Mouse (Mus musculus): ENCODE data around the gene Timm10. TPM values are rescaled to one million over a fixed set of nuclear protein-coding genes. Genes with fewer than 3 reads are reported as not detected.
"Not testable (repeated sequence)": the region's sequence is repeated elsewhere in the genome, so short reads cannot be mapped to it uniquely, and the experiment has no call there.

Timm10 gene
- polyA plus RNA-seq, 1 experiment from 2014 or later: 73.4 TPM

- no peaks in the 10 kb centered on the region for H3K27me3 ChIP-seq
- no peaks in the 10 kb centered on the region for H3K36me3 ChIP-seq
- H3K9ac ChIP-seq: peak overlapping the region; percentile 62
- peak; percentile 59 for ATAC-seq (ENCODE audit: low FRiP score, low read depth)
- H3K9me3 ChIP-seq: no peaks in the 10 kb centered on the region
- 0 out of 2 replicates have a peak overlapping the region, but pooled peaks have one; percentile 47 for H3K27ac ChIP-seq (replicated peaks)
- peak overlapping the region; percentile 56 for H3K4me3 ChIP-seq
- H3K4me2 ChIP-seq: peak overlapping the region; percentile 95
- peaks cover 9% of the 10 kb centered on the region for H3K4me1 ChIP-seq (replicated peaks)
- under 1% methylated on average over 16 of the region's 16 CpGs for WGBS
These were observed 27.7 kb upstream of the Timm10 start for GRCm38 (mm10) chr2:84799041-84799561.

- Histone ChIP-seq H3K9ac (no peak overlapping the region), H3K4me1 (replicated peaks) (peaks cover 9% of the 10 kb centered on the region), H3K4me3 (no peak overlapping the region), H3K36me3 (no peaks in the 10 kb centered on the region), H3K27me3 (no peaks in the 10 kb centered on the region), H3K4me2 (no peak overlapping the region), H3K9me3 (no peaks in the 10 kb centered on the region), H3K27ac (replicated peaks) (no peak overlapping the region)
- WGBS: 88% methylated on average over 4 of the region's 4 CpGs
- no peak for ATAC-seq (ENCODE audit: low FRiP score, low read depth)
These were observed 26.5 kb upstream of the Timm10 start for GRCm38 (mm10) chr2:84800304-84800703.

- H3K4me2 ChIP-seq; H3K4me3 ChIP-seq; H3K36me3 ChIP-seq; H3K27me3 ChIP-seq; H3K9me3 ChIP-seq; H3K27ac ChIP-seq (replicated peaks); H3K9ac ChIP-seq; H3K4me1 ChIP-seq (replicated peaks); ATAC-seq (ENCODE audit: low FRiP score, low read depth): not testable (repeated sequence)
- WGBS: 86% methylated on average over 5 of the region's 5 CpGs
These were observed 25.6 kb upstream of the Timm10 start for GRCm38 (mm10) chr2:84801223-84801622.

GRCm38 (mm10) chr2:84803963-84804362, 22.8 kb upstream of the Timm10 start:
- peaks cover 4% of the 10 kb centered on the region for H3K4me1 ChIP-seq (replicated peaks)
- no peaks in the 10 kb centered on the region for H3K9me3 ChIP-seq
- H3K36me3 ChIP-seq: no peaks in the 10 kb centered on the region
- H3K27me3 ChIP-seq: no peaks in the 10 kb centered on the region
- WGBS: 92% methylated on average over 7 of the region's 7 CpGs
- H3K27ac ChIP-seq (replicated peaks): no peak overlapping the region
- no peak for ATAC-seq (ENCODE audit: low FRiP score, low read depth)
- H3K4me3 ChIP-seq: no peak overlapping the region
- no peak overlapping the region for H3K9ac ChIP-seq
- H3K4me2 ChIP-seq: no peak overlapping the region

- Histone ChIP-seq H3K27ac (replicated peaks) (no peak overlapping the region), H3K4me2 (no peak overlapping the region), H3K4me1 (replicated peaks) (peaks cover 5% of the 10 kb centered on the region; the same call in 1 of the 2 replicates), H3K27me3 (no peaks in the 10 kb centered on the region), H3K9ac (no peak overlapping the region), H3K36me3 (no peaks in the 10 kb centered on the region), H3K9me3 (no peaks in the 10 kb centered on the region), H3K4me3 (no peak overlapping the region)
- ATAC-seq (ENCODE audit: low FRiP score, low read depth): no peak
- 79% methylated on average over 5 of the region's 5 CpGs for WGBS
These were observed 20.3 kb upstream of the Timm10 start for GRCm38 (mm10) chr2:84806546-84806945.

- Histone ChIP-seq H3K4me3 (no peak overlapping the region), H3K9me3 (no peaks in the 10 kb centered on the region), H3K27me3 (no peaks in the 10 kb centered on the region), H3K4me2 (no peak overlapping the region), H3K9ac (no peak overlapping the region), H3K4me1 (replicated peaks) (peaks cover 5% of the 10 kb centered on the region; the same call in 1 of the 2 replicates), H3K36me3 (no peaks in the 10 kb centered on the region), H3K27ac (replicated peaks) (no peak overlapping the region)
- ATAC-seq (ENCODE audit: low FRiP score, low read depth): no peak
These were observed 17.5 kb upstream of the Timm10 start for GRCm38 (mm10) chr2:84809330-84809729.

GRCm38 (mm10) chr2:84810526-84810885, 16.3 kb upstream of the Timm10 start:
- no peak for ATAC-seq (ENCODE audit: low FRiP score, low read depth)
- no peak overlapping the region for H3K27ac ChIP-seq (replicated peaks)
- peak overlapping the region; percentile 56; the same call in 1 of the 2 replicates for H3K4me2 ChIP-seq
- H3K36me3 ChIP-seq: no peaks in the 10 kb centered on the region
- no peak overlapping the region for H3K4me3 ChIP-seq
- no peaks in the 10 kb centered on the region for H3K27me3 ChIP-seq
- 80% methylated on average over 6 of the region's 6 CpGs for WGBS
- peaks cover 5% of the 10 kb centered on the region; the same call in 1 of the 2 replicates for H3K4me1 ChIP-seq (replicated peaks)
- H3K9me3 ChIP-seq: no peaks in the 10 kb centered on the region
- H3K9ac ChIP-seq: no peak overlapping the region

- Histone ChIP-seq H3K36me3 (no peaks in the 10 kb centered on the region), H3K4me3 (peak overlapping the region; percentile 21), H3K27me3 (no peaks in the 10 kb centered on the region), H3K9me3 (no peaks in the 10 kb centered on the region), H3K4me2 (peak overlapping the region; percentile 56), H3K9ac (0 out of 2 replicates have a peak overlapping the region, but pooled peaks have one; percentile 10), H3K27ac (replicated peaks) (0 out of 2 replicates have a peak overlapping the region, but pooled peaks have one; percentile 4), H3K4me1 (replicated peaks) (peaks cover 5% of the 10 kb centered on the region; the same call in 1 of the 2 replicates)
- WGBS: 36% methylated on average over 26 of the region's 26 CpGs
- ATAC-seq (ENCODE audit: low FRiP score, low read depth): peak; percentile 68
These were observed 15.8 kb upstream of the Timm10 start for GRCm38 (mm10) chr2:84810886-84811577.

- H3K36me3 ChIP-seq: no peaks in the 10 kb centered on the region
- peaks cover 5% of the 10 kb centered on the region; the same call in 1 of the 2 replicates for H3K4me1 ChIP-seq (replicated peaks)
- 0 out of 2 replicates have a peak, but pooled peaks have one; percentile 30 for ATAC-seq (ENCODE audit: low FRiP score, low read depth)
- no peaks in the 10 kb centered on the region for H3K27me3 ChIP-seq
- H3K4me3 ChIP-seq: no peak overlapping the region
- H3K4me2 ChIP-seq: no peak overlapping the region
- H3K9me3 ChIP-seq: no peaks in the 10 kb centered on the region
- no peak overlapping the region for H3K9ac ChIP-seq
- 91% methylated on average over 7 of the region's 7 CpGs for WGBS
- H3K27ac ChIP-seq (replicated peaks): no peak overlapping the region
These were observed 14.9 kb upstream of the Timm10 start for GRCm38 (mm10) chr2:84811880-84812279.

- no peak overlapping the region for H3K4me3 ChIP-seq
- H3K27ac ChIP-seq (replicated peaks): no peak overlapping the region
- no peaks in the 10 kb centered on the region for H3K36me3 ChIP-seq
- no peak overlapping the region for H3K4me2 ChIP-seq
- H3K4me1 ChIP-seq (replicated peaks): peaks cover 5% of the 10 kb centered on the region; the same call in 1 of the 2 replicates
- H3K9me3 ChIP-seq: no peaks in the 10 kb centered on the region
- no peaks in the 10 kb centered on the region for H3K27me3 ChIP-seq
- 82% methylated on average over 6 of the region's 6 CpGs for WGBS
- no peak for ATAC-seq (ENCODE audit: low FRiP score, low read depth)
- no peak overlapping the region for H3K9ac ChIP-seq
These were observed 14.1 kb upstream of the Timm10 start for GRCm38 (mm10) chr2:84812676-84813075.

- Histone ChIP-seq H3K27ac (replicated peaks) (no peak overlapping the region), H3K4me1 (replicated peaks) (no peaks in the 10 kb centered on the region), H3K36me3 (no peaks in the 10 kb centered on the region), H3K4me3 (no peak overlapping the region), H3K9me3 (no peaks in the 10 kb centered on the region), H3K9ac (no peak overlapping the region), H3K4me2 (no peak overlapping the region), H3K27me3 (peaks cover 7% of the 10 kb centered on the region; the same call in 1 of the 2 replicates)
- 80% methylated on average over 3 of the region's 3 CpGs for WGBS
- no peak for ATAC-seq (ENCODE audit: low FRiP score, low read depth)
These were observed 6.9 kb upstream of the Timm10 start for GRCm38 (mm10) chr2:84819861-84820260.

- no peak within 1 kb of the TSS for H3K4me3 ChIP-seq
- no peak within 1 kb of the TSS for H3K9ac ChIP-seq
- H3K9me3 ChIP-seq: no peaks in the 10 kb centered on the region
- H3K36me3 ChIP-seq: no peaks in the 10 kb centered on the region
- no peak within 1 kb of the TSS for H3K4me2 ChIP-seq
- peaks cover 6% of the 10 kb centered on the region for H3K4me1 ChIP-seq (replicated peaks)
- no peak for ATAC-seq (ENCODE audit: low FRiP score, low read depth)
- H3K27me3 ChIP-seq: peaks cover 10% of the 10 kb centered on the region; the same call in 1 of the 2 replicates
- 70% methylated on average over 13 of the region's 13 CpGs for WGBS
- no peak within 1 kb of the TSS for H3K27ac ChIP-seq (replicated peaks)
These were observed 4.2 kb upstream of the Timm10 start, which contains the start of gene Smtnl1 for GRCm38 (mm10) chr2:84822552-84822951. Gene Smtnl1, minus strand, starts transcription at chr2:84822652.

Measured in hindbrain, embryonic 15.5 days (tissue).